Mouse (Mus musculus) liver, adult 2 months (tissue): Measurements from ENCODE around the gene Cd46. TPM values are rescaled to one million over a fixed set of nuclear protein-coding genes. Genes with fewer than 3 reads are reported as not detected.

Experiments used
- DNase-seq: peaks from one replicate; pipeline ENCODE4 v3.0.0-alpha.2; 2011; ENCODE audit warnings: low read depth, low spot score; ENCODE audit errors: extremely low read depth
- H3K27ac ChIP-seq: fragments of 200-500 bp; replicated peaks from 2 replicates; pipeline ENCODE4 v1.5.1; 2012; ENCODE audit warnings: low read depth, mild to moderate bottlenecking, control low read depth, inconsistent platforms, low read length; ENCODE audit not compliant: insufficient read depth
- H3K27me3 ChIP-seq: fragments of 200-500 bp; 2 replicates; pipeline ENCODE4 v1.6.1; 2012; ENCODE audit warnings: mild to moderate bottlenecking, moderate library complexity, low read length, inconsistent platforms; ENCODE audit not compliant: control insufficient read depth, insufficient read depth
- H3K36me3 ChIP-seq: fragments of 200-500 bp; 2 replicates; pipeline ENCODE4 v1.6.1; 2012; ENCODE audit warnings: low read length, inconsistent platforms; ENCODE audit not compliant: control insufficient read depth, insufficient read depth
- H3K4me1 ChIP-seq: fragments of 200-500 bp; 2 replicates; pipeline ENCODE4 v1.6.1; 2011; ENCODE audit warnings: low read length; ENCODE audit not compliant: control insufficient read depth, insufficient read depth
- H3K4me3 ChIP-seq: fragments of 200-500 bp; 2 replicates; pipeline ENCODE4 v1.5.1; 2011; ENCODE audit warnings: low read depth, mild to moderate bottlenecking, control low read depth, low read length, moderate library complexity; ENCODE audit not compliant: insufficient read depth
- H3K79me2 ChIP-seq: fragments of 200-500 bp; 2 replicates; pipeline ENCODE4 v1.6.1; 2012; ENCODE audit warnings: inconsistent platforms, mild to moderate bottlenecking, low read length, moderate library complexity; ENCODE audit not compliant: control insufficient read depth, insufficient read depth
- H3K9ac ChIP-seq: fragments of 200-500 bp; 2 replicates; pipeline ENCODE4 v1.6.1; 2012; ENCODE audit warnings: low read depth, mild to moderate bottlenecking, control low read depth, inconsistent platforms, low read length
- CTCF ChIP-seq: fragments of 200-500 bp; IDR thresholded peaks from 2 replicates; pipeline ENCODE4 v1.5.1; 2011; ENCODE audit warnings: low read depth, low read length, control low read depth
- POLR2A ChIP-seq: fragments of 200-500 bp; IDR thresholded peaks from 2 replicates; pipeline ENCODE4 v1.6.1; 2011; ENCODE audit warnings: low read length, control low read depth; ENCODE audit not compliant: insufficient read depth; ENCODE audit errors: extremely low read depth
- WGBS: fragments of 180-500 bp; shearing (Covaris S2); methylation state at CpG from one replicate; pipeline ENCODE4 v1.1.7; 2018; 5-methylcytosine and 5-hydroxymethylcytosine counted together
- polyA plus RNA-seq: library from polyadenylated mRNA; depleted of rRNA; stranded (reverse); fragments of >200 nt; gene quantifications from 2 replicates; pipeline ENCODE4 v1.2.3, GENCODE M21; 2012; rRNA removed
- total RNA-seq: library from RNA; depleted of rRNA; stranded (reverse); fragments of >200 nt; gene quantifications from 2 replicates; pipeline ENCODE4 v1.2.3, GENCODE M21; 2014; rRNA removed

Gene Cd46
- 1.0 and 1.1 TPM in 2 replicates for total RNA-seq
- 0.14 and 0.20 TPM in 2 replicates for polyA plus RNA-seq

DNA sequence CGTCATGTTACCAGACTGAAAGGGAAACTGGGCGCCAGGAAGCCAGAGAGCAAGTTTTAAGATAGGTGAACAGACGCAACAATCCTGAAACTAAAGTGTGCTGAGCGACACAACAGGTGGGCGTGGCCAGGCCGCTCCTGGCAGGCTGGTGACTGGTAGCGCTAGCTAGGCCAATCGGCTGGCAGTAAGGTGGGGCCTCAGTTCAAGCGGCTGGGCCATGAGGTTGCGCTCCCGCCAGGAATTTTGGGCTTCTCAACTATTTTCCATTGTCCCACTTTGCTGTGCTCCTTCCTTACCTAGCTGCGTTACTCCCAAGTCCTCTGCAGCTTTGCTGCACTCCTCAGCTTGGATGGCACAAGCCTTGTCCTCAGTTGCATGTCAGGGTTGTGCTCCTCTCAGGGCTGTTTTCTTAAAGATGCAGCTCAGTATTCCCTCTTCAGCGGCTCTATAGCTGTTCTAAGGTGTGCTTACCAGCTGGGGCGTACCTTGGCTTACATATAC, at the start of gene Cd46:
Gene Cd46, minus strand, starts transcription at position 30 of the 501 bp plus-strand sequence.
- Histone ChIP-seq H3K27ac (peak within 1 kb of the TSS; percentile 85), H3K4me3 (peak within 1 kb of the TSS; percentile 61), H3K9ac (peak within 1 kb of the TSS; percentile 77), H3K79me2 (no peaks in the 10 kb centered on the region), H3K4me1 (peaks cover 4% of the 10 kb centered on the region), H3K27me3 (no peaks in the 10 kb centered on the region), H3K36me3 (no peaks in the 10 kb centered on the region)
- TF ChIP-seq CTCF (no peak), POLR2A (no peak)
- 2% methylated on average over 14 of the region's 14 CpGs for WGBS
- DNase-seq: peak; percentile 90

- TF ChIP-seq CTCF: no peak
- TF ChIP-seq POLR2A: no peak
- Histone ChIP-seq H3K9ac (no peak overlapping the region), H3K27ac (no peak overlapping the region), H3K27me3 (no peaks in the 10 kb centered on the region), H3K4me1 (peaks cover 1% of the 10 kb centered on the region; the same call in 1 of the 2 replicates), H3K36me3 (peaks cover 18% of the 10 kb centered on the region), H3K79me2 (no peaks in the 10 kb centered on the region), H3K4me3 (peak overlapping the region; percentile 75; the same call in 1 of the 2 replicates)
- WGBS: 64% methylated on average over 3 of the region's 3 CpGs
- DNase-seq: peak; percentile 15
Measured at GRCm38 (mm10) chr1:195132070-195132469, 40.0 kb upstream of the Cd46 start.

GRCm38 (mm10) chr1:195131675-195132015, 39.6 kb upstream of the Cd46 start:
- H3K36me3 ChIP-seq: peaks cover 20% of the 10 kb centered on the region
- 31% methylated on average over 4 of the region's 4 CpGs for WGBS
- peaks cover 1% of the 10 kb centered on the region; the same call in 1 of the 2 replicates for H3K4me1 ChIP-seq
- no peaks in the 10 kb centered on the region for H3K79me2 ChIP-seq
- no peaks in the 10 kb centered on the region for H3K27me3 ChIP-seq
- peak overlapping the region; percentile 97; the same call in 1 of the 2 replicates for H3K27ac ChIP-seq
- TF ChIP-seq CTCF: no peak
- no peak for TF ChIP-seq POLR2A
- no peak for DNase-seq
- H3K9ac ChIP-seq: peak overlapping the region; percentile 86
- peak overlapping the region; percentile 75 for H3K4me3 ChIP-seq

DNA sequence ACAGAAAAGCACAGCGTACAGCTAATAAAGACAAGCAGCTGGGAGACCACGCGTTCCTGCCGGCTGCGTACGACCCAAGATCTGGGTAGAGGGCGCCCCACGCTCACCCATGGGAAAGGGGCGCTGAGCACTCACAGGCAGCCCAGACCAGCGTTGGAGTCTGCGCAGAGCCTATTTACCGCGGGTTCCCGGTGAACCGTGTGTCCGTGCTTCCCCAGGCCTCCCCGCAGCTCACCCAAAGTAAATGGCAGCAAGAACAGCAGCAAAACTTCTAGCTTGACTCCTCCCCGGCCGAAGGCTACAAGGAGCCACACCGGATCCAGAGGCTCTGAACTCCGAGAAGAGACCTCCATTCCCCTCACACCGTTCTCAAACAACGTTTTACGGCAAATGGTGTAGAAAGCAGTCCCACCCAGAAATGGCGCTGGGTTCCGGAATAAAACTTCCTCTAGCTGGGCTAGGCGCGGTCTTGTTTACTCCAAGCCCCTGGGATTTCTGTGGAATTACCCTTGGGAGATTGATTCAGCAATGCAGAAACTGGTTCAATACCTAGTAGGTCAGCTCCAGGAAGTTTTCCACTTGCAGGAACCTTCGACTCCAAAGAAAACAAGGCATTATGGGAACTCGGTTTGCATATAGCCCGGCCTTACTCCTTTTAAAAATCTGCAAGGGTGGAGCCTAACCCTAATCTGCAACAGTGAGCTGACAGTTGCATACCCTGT, 39.1 kb upstream of the Cd46 start, which contains the start of gene Cr1l:
Gene Cr1l, minus strand, starts transcription at position 634 of the 722 bp plus-strand sequence.
- Histone ChIP-seq H3K4me1 (peaks cover 1% of the 10 kb centered on the region; the same call in 1 of the 2 replicates), H3K4me3 (peak within 1 kb of the TSS; percentile 75), H3K9ac (peak within 1 kb of the TSS; percentile 86), H3K27me3 (no peaks in the 10 kb centered on the region), H3K79me2 (no peaks in the 10 kb centered on the region), H3K27ac (peak within 1 kb of the TSS; percentile 97), H3K36me3 (peaks cover 21% of the 10 kb centered on the region)
- DNase-seq: peak; percentile 86
- WGBS: 0% methylated on average over 31 of the region's 31 CpGs
- TF ChIP-seq POLR2A (peak; percentile 63; the same call in 1 of the 2 replicates), CTCF (peak; percentile 79)

- TF ChIP-seq POLR2A (no peak), CTCF (no peak)
- H3K9ac ChIP-seq: peak overlapping the region; percentile 86
- H3K4me1 ChIP-seq: peaks cover 1% of the 10 kb centered on the region; the same call in 1 of the 2 replicates
- 2% methylated on average over 2 of the region's 2 CpGs for WGBS
- peaks cover 23% of the 10 kb centered on the region for H3K36me3 ChIP-seq
- no peaks in the 10 kb centered on the region for H3K79me2 ChIP-seq
- H3K4me3 ChIP-seq: peak overlapping the region; percentile 75
- H3K27ac ChIP-seq: peak overlapping the region; percentile 97
- no peak for DNase-seq
- no peaks in the 10 kb centered on the region for H3K27me3 ChIP-seq
Measured at GRCm38 (mm10) chr1:195130479-195130878, 38.4 kb upstream of the Cd46 start.
